ENCODE assay signal across 22 mouse cellular contexts in genomic region chr17:6009606-6010005, GRCm38 (mm10).
DNase-seq lines count a peak whose midpoint lies in the region; ATAC-seq and TF ChIP-seq lines count a peak whose summit lies in the region.
"Had no signal": no experiment of that assay in that cellular context is flagged by ENCODE, and none has a peak within 500 bp of the region (broad histone marks: within the 10 kb centered on the region; RNA-seq: fewer than 3 reads in every experiment).

No protein-coding gene starts in this region.

- no peak overlapping the region for H3K27ac ChIP-seq in gastrocnemius, adult 2 months
- H3K27ac ChIP-seq in testis, adult 2 months (ENCODE audit: control insufficient read depth, insufficient read depth, low read depth, low read length): peak overlapping the region; percentile 34; the same call in 1 of the 2 replicates
- peak overlapping the region; percentile 100 for H3K27ac ChIP-seq in macrophage
- H3K27ac ChIP-seq: embryonic facial prominence, embryonic 13.5 days; embryonic facial prominence, embryonic 15.5 days; forebrain, embryonic 10.5 days; forebrain, embryonic 12.5 days had no signal

- 98% methylated on average over 4 of the region's 4 CpGs for WGBS in macrophage (ENCODE audit: missing documents)

- peak; percentile 62; the same call in 1 of the 2 replicates for ATAC-seq in cerebellum, adult (ENCODE audit: insufficient number of reproducible peaks, low FRiP score, low TSS enrichment)
- ATAC-seq: forebrain, embryonic 14.5 days; forebrain, embryonic 16.5 days had no signal

- intact Hi-C loops in gastrocnemius, adult 2 months (cut with DNase I): no loop called here
- intact Hi-C loops in gastrocnemius, postnatal 36 days (cut with DNase I): loop anchor here (2.0 kb wide), 1 partner anchor 13 kb away; no protein-coding TSS in a partner anchor
- intact Hi-C loops in left cerebral cortex, postnatal 25 days (cut with DNase I): no loop called here

- H3K27me3 ChIP-seq in testis, adult 2 months (ENCODE audit: control insufficient read depth, insufficient read depth, low read length): no peaks in the 10 kb centered on the region
- H3K27me3 ChIP-seq: embryonic facial prominence, embryonic 13.5 days; embryonic facial prominence, embryonic 15.5 days; forebrain, embryonic 12.5 days had no signal

- no peak overlapping the region for H3K4me3 ChIP-seq in gastrocnemius, adult 2 months
- H3K4me3 ChIP-seq in testis, adult 2 months (ENCODE audit: control insufficient read depth, low read depth, low read length): peak overlapping the region; percentile 64
- no peak overlapping the region for H3K4me3 ChIP-seq in macrophage (ENCODE audit: inconsistent target)
- H3K4me3 ChIP-seq: embryonic facial prominence, embryonic 13.5 days; embryonic facial prominence, embryonic 15.5 days; erythroblast, embryonic 14.5 days; forebrain, embryonic 10.5 days; forebrain, embryonic 12.5 days had no signal

- TF ChIP-seq CTCF in gastrocnemius, adult 2 months (IDR thresholded peaks at IDR 0.05): no peak
- TF ChIP-seq CTCF in testis, adult 2 months (IDR thresholded peaks at IDR 0.05; ENCODE audit: control insufficient read depth, insufficient read depth, insufficient replicate concordance, low read depth, low read length): no peak

- no peaks in the 10 kb centered on the region for H3K36me3 ChIP-seq in testis, adult 2 months (ENCODE audit: control insufficient read depth, insufficient read depth, low read length)
- H3K36me3 ChIP-seq in macrophage (ENCODE audit: inconsistent target): 0 out of 2 replicates have a peak, but pooled peaks cover 11% of the 10 kb centered on the region
- H3K36me3 ChIP-seq: forebrain, embryonic 10.5 days; forebrain, embryonic 12.5 days had no signal

- TF ChIP-seq POLR2A in testis, adult 2 months (IDR thresholded peaks at IDR 0.05; ENCODE audit: control insufficient read depth, low read depth, low read length): no peak

- no peaks in the 10 kb centered on the region for H3K79me2 ChIP-seq in macrophage (ENCODE audit: inconsistent target)

- peaks cover 17% of the 10 kb centered on the region for H3K4me1 ChIP-seq in testis, adult 2 months (ENCODE audit: control insufficient read depth, insufficient read depth, low read length)

- DNase-seq in cerebellum, postnatal 14 days: no peak
- peak; percentile 3 for DNase-seq in gastrocnemius, adult 2 months
- DNase-seq in gastrocnemius, postnatal 36 days: no peak
- DNase-seq in testis, postnatal 14 days (ENCODE audit: low spot score): no peak
- no peak for DNase-seq in left cerebral cortex, postnatal 25 days (ENCODE audit: low spot score in 2 of 2)
- DNase-seq: adrenal gland, adult 2 months; adrenal gland, postnatal 10 days; adrenal gland, postnatal 25 days; B cell, adult 2 months; cerebellum, adult 9-10 months; cerebellum, postnatal 36 days; embryo, embryonic 11 days had no signal
